Mouse (Mus musculus) adrenal gland, postnatal 36 days (tissue): ENCODE results near the gene Lrba. TPM values are rescaled to one million over a fixed set of nuclear protein-coding genes. Genes with fewer than 3 reads are reported as not detected.

ENCODE experiments used
- DNase-seq, 2 experiments: peaks; one replicate each; pipeline ENCODE4 v3.0.0; 2021; ENCODE audit warnings: mixed read lengths in 1 of 2
- total RNA-seq, 2 experiments: library from RNA; stranded (reverse); gene quantifications; 2 replicates each; pipeline ENCODE4 v1.2.3; 2021

Lrba gene
- total RNA-seq, 2 experiments from 2014 or later = 28.9 to 38.1 TPM

- DNase-seq = no peak
These were observed 453.2 kb downstream of the Lrba start for GRCm38 (mm10) chr3:86677573-86678155.

GRCm38 (mm10) chr3:86687571-86688209 is 463.2 kb downstream of the Lrba start:
- DNase-seq = no peak

GRCm38 (mm10) chr3:86688438-86688837 is 464.0 kb downstream of the Lrba start:
- DNase-seq = no peak

GRCm38 (mm10) chr3:86689305-86689704 is 464.8 kb downstream of the Lrba start:
- no peak for DNase-seq

GRCm38 (mm10) chr3:86692779-86693178 is 468.3 kb downstream of the Lrba start:
- DNase-seq = no peak

GRCm38 (mm10) chr3:86693553-86693952 is 469.1 kb downstream of the Lrba start:
- DNase-seq = no peak

- no peak for DNase-seq
These were observed 474.5 kb downstream of the Lrba start for GRCm38 (mm10) chr3:86698947-86699346.

- no peak for DNase-seq
These were observed 476.7 kb downstream of the Lrba start for GRCm38 (mm10) chr3:86701163-86701563.

GRCm38 (mm10) chr3:86709472-86709871 is 485.0 kb downstream of the Lrba start:
- no peak for DNase-seq

- no peak for DNase-seq
These were observed 487.1 kb downstream of the Lrba start for GRCm38 (mm10) chr3:86711530-86711929.

- DNase-seq = no peak
These were observed 488.3 kb downstream of the Lrba start for GRCm38 (mm10) chr3:86712758-86713157.

- DNase-seq = no peak
These were observed 490.0 kb downstream of the Lrba start for GRCm38 (mm10) chr3:86714446-86714845.

- DNase-seq = no peak
These were observed 499.2 kb downstream of the Lrba start for GRCm38 (mm10) chr3:86723415-86724298.

- no peak for DNase-seq
These were observed 500.6 kb downstream of the Lrba start for GRCm38 (mm10) chr3:86725113-86725512.

- no peak for DNase-seq
These were observed 514.4 kb downstream of the Lrba start for GRCm38 (mm10) chr3:86738831-86739230.

- DNase-seq = no peak
These were observed 515.3 kb downstream of the Lrba start for GRCm38 (mm10) chr3:86739745-86740144.

GRCm38 (mm10) chr3:86745348-86745747 is 520.9 kb downstream of the Lrba start:
- DNase-seq = no peak

GRCm38 (mm10) chr3:86745769-86746512 is 521.5 kb downstream of the Lrba start:
- DNase-seq = no peak

GRCm38 (mm10) chr3:86750652-86751051 is 526.2 kb downstream of the Lrba start:
- DNase-seq = no peak

GRCm38 (mm10) chr3:86754178-86754577 is 529.7 kb downstream of the Lrba start:
- no peak for DNase-seq

GRCm38 (mm10) chr3:86754595-86755557 is 530.4 kb downstream of the Lrba start:
- DNase-seq = no peak
